Mouse (Mus musculus) embryonic fibroblast, embryonic 13.5 days (primary cell): ENCODE results near the gene C1ql2.

Source experiments
- CTCF ChIP-seq: IDR thresholded peaks from 2 replicates; pipeline ENCODE4 v1.5.1; 2011; ENCODE audit warnings: mild to moderate bottlenecking, control low read depth, low read length, moderate library complexity, borderline replicate concordance; ENCODE audit not compliant: insufficient read depth
- POLR2A ChIP-seq: IDR thresholded peaks from 2 replicates; pipeline ENCODE4 v1.6.1; 2011; ENCODE audit warnings: low read depth, mild to moderate bottlenecking, control low read depth, low read length, moderate library complexity

DNA sequence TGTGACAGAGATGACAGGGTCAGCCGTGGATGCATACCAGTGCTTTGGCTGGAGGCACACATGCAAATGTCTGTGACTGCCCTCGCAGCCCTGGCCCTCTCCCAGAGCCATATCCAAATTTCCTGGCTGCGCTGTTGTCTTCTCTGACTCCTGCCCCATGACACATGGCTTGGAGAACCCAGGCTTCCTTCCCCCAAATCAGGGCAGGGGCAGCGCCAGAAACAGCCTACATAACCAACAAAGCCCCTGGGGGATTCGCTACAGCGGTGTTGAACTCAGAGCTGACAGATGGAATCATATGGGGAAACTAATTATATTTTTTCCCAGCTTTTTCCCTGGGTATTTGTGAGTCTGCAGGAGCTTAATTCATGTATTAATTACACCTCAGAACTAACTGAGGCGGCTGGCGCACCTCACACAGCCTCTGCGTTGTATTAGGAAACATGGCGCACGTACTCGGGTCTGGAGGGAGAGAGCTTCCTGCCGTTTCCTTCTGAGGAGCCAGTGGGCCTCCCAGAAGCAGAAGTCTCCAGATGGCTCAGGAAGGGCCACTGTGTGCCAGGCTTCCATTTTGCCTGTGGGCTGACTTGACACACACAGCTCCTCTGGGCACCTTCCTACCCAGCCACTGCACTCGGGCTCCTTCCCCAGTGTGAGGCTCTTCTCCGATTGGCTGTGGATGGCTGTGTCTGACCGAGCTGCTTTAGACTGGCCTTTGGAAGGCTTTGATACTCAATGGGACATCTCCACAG lies 18.9 kb upstream of the C1ql2 start:
- no peak for TF ChIP-seq POLR2A
- TF ChIP-seq CTCF: no peak
